Mouse (Mus musculus): Measurements from ENCODE around the gene Gm49322. TPM values are rescaled to one million over a fixed set of nuclear protein-coding genes. Genes with fewer than 3 reads are reported as not detected.

Gm49322 gene
- polyA plus RNA-seq, 1 experiment from 2014 or later: 3.6 TPM

GRCm38 (mm10) chr10:80578131-80578750 lies 27.6 kb upstream of the Gm49322 start:
- peak; percentile 87 for DNase-seq (ENCODE audit: low spot score)
- ATAC-seq (replicated peaks; ENCODE audit: low FRiP score): peak; percentile 65
- Histone ChIP-seq H3K4me3 (ENCODE audit: low read depth, low read length) (peak overlapping the region; percentile 97), H3K9ac (ENCODE audit: low read depth, low read length) (peak overlapping the region; percentile 89), H3K9me3 (ENCODE audit: control insufficient read depth, low read length) (no peaks in the 10 kb centered on the region), H3K27ac (ENCODE audit: low read depth, low read length) (peak overlapping the region; percentile 95), H3K4me1 (replicated peaks; ENCODE audit: control insufficient read depth, insufficient read depth, low read length) (peaks cover 40% of the 10 kb centered on the region), H3K36me3 (ENCODE audit: control insufficient read depth, insufficient read depth, low read length) (peaks cover under 1% of the 10 kb centered on the region; the same call in 1 of the 2 replicates), H3K4me2 (peak overlapping the region; percentile 97), H3K27me3 (replicated peaks; ENCODE audit: control insufficient read depth, insufficient read depth, low read length) (no peaks in the 10 kb centered on the region)
- under 1% methylated on average over 29 of the region's 29 CpGs for WGBS

GRCm38 (mm10) chr10:80578911-80579310 lies 26.9 kb upstream of the Gm49322 start:
- peak overlapping the region; percentile 95 for H3K27ac ChIP-seq (ENCODE audit: low read depth, low read length)
- H3K27me3 ChIP-seq (replicated peaks; ENCODE audit: control insufficient read depth, insufficient read depth, low read length): no peaks in the 10 kb centered on the region
- WGBS: 8% methylated on average over 8 of the region's 8 CpGs
- no peaks in the 10 kb centered on the region for H3K9me3 ChIP-seq (ENCODE audit: control insufficient read depth, low read length)
- DNase-seq (ENCODE audit: low spot score) (no peak), ATAC-seq (replicated peaks; ENCODE audit: low FRiP score) (peak; percentile 48)
- peak overlapping the region; percentile 89 for H3K9ac ChIP-seq (ENCODE audit: low read depth, low read length)
- peak overlapping the region; percentile 97 for H3K4me3 ChIP-seq (ENCODE audit: low read depth, low read length)
- peaks cover 33% of the 10 kb centered on the region for H3K4me1 ChIP-seq (replicated peaks; ENCODE audit: control insufficient read depth, insufficient read depth, low read length)
- H3K4me2 ChIP-seq: peak overlapping the region; percentile 97
- H3K36me3 ChIP-seq (ENCODE audit: control insufficient read depth, insufficient read depth, low read length): peaks cover 7% of the 10 kb centered on the region; the same call in 1 of the 2 replicates

- Histone ChIP-seq H3K4me1 (replicated peaks; ENCODE audit: control insufficient read depth, insufficient read depth, low read length) (peaks cover 17% of the 10 kb centered on the region), H3K9me3 (ENCODE audit: control insufficient read depth, low read length) (no peaks in the 10 kb centered on the region), H3K27ac (ENCODE audit: low read depth, low read length) (no peak overlapping the region), H3K27me3 (replicated peaks; ENCODE audit: control insufficient read depth, insufficient read depth, low read length) (no peaks in the 10 kb centered on the region), H3K4me3 (ENCODE audit: low read depth, low read length) (no peak overlapping the region), H3K36me3 (ENCODE audit: control insufficient read depth, insufficient read depth, low read length) (peaks cover 11% of the 10 kb centered on the region), H3K9ac (ENCODE audit: low read depth, low read length) (no peak overlapping the region), H3K4me2 (no peak overlapping the region)
- WGBS: 82% methylated on average over 5 of the region's 5 CpGs
- DNase-seq (ENCODE audit: low spot score) (no peak), ATAC-seq (replicated peaks; ENCODE audit: low FRiP score) (no peak)
These were observed 22.8 kb upstream of the Gm49322 start for GRCm38 (mm10) chr10:80583047-80583446.

- no peak overlapping the region for H3K9ac ChIP-seq (ENCODE audit: low read depth, low read length)
- peak overlapping the region; percentile 3; the same call in 1 of the 2 replicates for H3K4me2 ChIP-seq
- H3K36me3 ChIP-seq (ENCODE audit: control insufficient read depth, insufficient read depth, low read length): peaks cover 11% of the 10 kb centered on the region
- peak; percentile 24; the same call in 1 of the 2 replicates for ATAC-seq (replicated peaks; ENCODE audit: low FRiP score)
- peaks cover 24% of the 10 kb centered on the region for H3K4me1 ChIP-seq (replicated peaks; ENCODE audit: control insufficient read depth, insufficient read depth, low read length)
- no peaks in the 10 kb centered on the region for H3K9me3 ChIP-seq (ENCODE audit: control insufficient read depth, low read length)
- no peaks in the 10 kb centered on the region for H3K27me3 ChIP-seq (replicated peaks; ENCODE audit: control insufficient read depth, insufficient read depth, low read length)
- DNase-seq (ENCODE audit: low spot score): no peak
- no peak overlapping the region for H3K4me3 ChIP-seq (ENCODE audit: low read depth, low read length)
- WGBS: 72% methylated on average over 12 of the region's 12 CpGs
- H3K27ac ChIP-seq (ENCODE audit: low read depth, low read length): 0 out of 2 replicates have a peak overlapping the region, but pooled peaks have one; percentile 48
These were observed 21.8 kb upstream of the Gm49322 start for GRCm38 (mm10) chr10:80584045-80584488.

- Histone ChIP-seq H3K36me3 (ENCODE audit: control insufficient read depth, insufficient read depth, low read length) (peaks cover 11% of the 10 kb centered on the region), H3K9ac (ENCODE audit: low read depth, low read length) (0 out of 2 replicates have a peak overlapping the region, but pooled peaks have one; percentile 25)
- ATAC-seq (replicated peaks; ENCODE audit: low FRiP score): no peak
These were observed 20.9 kb upstream of the Gm49322 start for GRCm38 (mm10) chr10:80584642-80585552.

GRCm38 (mm10) chr10:80585581-80585980 lies 20.2 kb upstream of the Gm49322 start:
- H3K4me3 ChIP-seq (ENCODE audit: low read depth, low read length): no peak overlapping the region
- WGBS: 94% methylated on average over 8 of the region's 8 CpGs
- H3K4me2 ChIP-seq: peak overlapping the region; percentile 7; the same call in 1 of the 2 replicates
- no peaks in the 10 kb centered on the region for H3K9me3 ChIP-seq (ENCODE audit: control insufficient read depth, low read length)
- peaks cover 11% of the 10 kb centered on the region for H3K36me3 ChIP-seq (ENCODE audit: control insufficient read depth, insufficient read depth, low read length)
- H3K9ac ChIP-seq (ENCODE audit: low read depth, low read length): 0 out of 2 replicates have a peak overlapping the region, but pooled peaks have one; percentile 25
- no peak for ATAC-seq (replicated peaks; ENCODE audit: low FRiP score)
- no peaks in the 10 kb centered on the region for H3K27me3 ChIP-seq (replicated peaks; ENCODE audit: control insufficient read depth, insufficient read depth, low read length)
- H3K4me1 ChIP-seq (replicated peaks; ENCODE audit: control insufficient read depth, insufficient read depth, low read length): peaks cover 22% of the 10 kb centered on the region
- DNase-seq (ENCODE audit: low spot score): no peak
- H3K27ac ChIP-seq (ENCODE audit: low read depth, low read length): no peak overlapping the region

More at GRCm38 (mm10) chr10:80584642-80585552, 20.9 kb upstream of the Gm49322 start:
- WGBS: 74% methylated on average over 12 of the region's 12 CpGs
- Histone ChIP-seq H3K27me3 (replicated peaks; ENCODE audit: control insufficient read depth, insufficient read depth, low read length) (no peaks in the 10 kb centered on the region), H3K4me2 (0 out of 2 replicates have a peak overlapping the region, but pooled peaks have one; percentile 3), H3K4me1 (replicated peaks; ENCODE audit: control insufficient read depth, insufficient read depth, low read length) (peaks cover 22% of the 10 kb centered on the region), H3K27ac (ENCODE audit: low read depth, low read length) (peak overlapping the region; percentile 48; the same call in 1 of the 2 replicates), H3K4me3 (ENCODE audit: low read depth, low read length) (no peak overlapping the region), H3K9me3 (ENCODE audit: control insufficient read depth, low read length) (no peaks in the 10 kb centered on the region)
- no peak for DNase-seq (ENCODE audit: low spot score)

GRCm38 (mm10) chr10:80586407-80587304 lies 19.2 kb upstream of the Gm49322 start:
- H3K4me1 ChIP-seq (replicated peaks; ENCODE audit: control insufficient read depth, insufficient read depth, low read length): peaks cover 26% of the 10 kb centered on the region
- H3K9ac ChIP-seq (ENCODE audit: low read depth, low read length): 0 out of 2 replicates have a peak overlapping the region, but pooled peaks have one; percentile 6
- peak overlapping the region; percentile 19 for H3K4me2 ChIP-seq
- peaks cover 11% of the 10 kb centered on the region for H3K36me3 ChIP-seq (ENCODE audit: control insufficient read depth, insufficient read depth, low read length)
- H3K27me3 ChIP-seq (replicated peaks; ENCODE audit: control insufficient read depth, insufficient read depth, low read length): no peaks in the 10 kb centered on the region
- no peak for DNase-seq (ENCODE audit: low spot score)
- no peak overlapping the region for H3K4me3 ChIP-seq (ENCODE audit: low read depth, low read length)
- 93% methylated on average over 48 of the region's 51 CpGs for WGBS
- ATAC-seq (replicated peaks; ENCODE audit: low FRiP score): no peak
- no peaks in the 10 kb centered on the region for H3K9me3 ChIP-seq (ENCODE audit: control insufficient read depth, low read length)
- peak overlapping the region; percentile 13 for H3K27ac ChIP-seq (ENCODE audit: low read depth, low read length)

GRCm38 (mm10) chr10:80587305-80587657 lies 18.5 kb upstream of the Gm49322 start:
- no peaks in the 10 kb centered on the region for H3K27me3 ChIP-seq (replicated peaks; ENCODE audit: control insufficient read depth, insufficient read depth, low read length)
- peaks cover 11% of the 10 kb centered on the region for H3K36me3 ChIP-seq (ENCODE audit: control insufficient read depth, insufficient read depth, low read length)
- H3K9ac ChIP-seq (ENCODE audit: low read depth, low read length): no peak overlapping the region
- H3K9me3 ChIP-seq (ENCODE audit: control insufficient read depth, low read length): no peaks in the 10 kb centered on the region
- peak overlapping the region; percentile 19 for H3K4me2 ChIP-seq
- H3K4me3 ChIP-seq (ENCODE audit: low read depth, low read length): no peak overlapping the region
- ATAC-seq (replicated peaks; ENCODE audit: low FRiP score) (no peak), DNase-seq (ENCODE audit: low spot score) (no peak)
- 54% methylated on average over 4 of the region's 4 CpGs for WGBS
- H3K27ac ChIP-seq (ENCODE audit: low read depth, low read length): peak overlapping the region; percentile 13; the same call in 1 of the 2 replicates
- H3K4me1 ChIP-seq (replicated peaks; ENCODE audit: control insufficient read depth, insufficient read depth, low read length): peaks cover 26% of the 10 kb centered on the region

Measured in liver, embryonic 11.5 days (tissue).